Mouse (Mus musculus) heart, adult 9 months (tissue): ENCODE results near the gene Id1.

ENCODE experiments used
- DNase-seq, 2 experiments: peaks; one replicate each; pipeline ENCODE4 v3.0.0; 2022; ENCODE audit warnings: low spot score in 2 of 2

The Id1 gene

DNA sequence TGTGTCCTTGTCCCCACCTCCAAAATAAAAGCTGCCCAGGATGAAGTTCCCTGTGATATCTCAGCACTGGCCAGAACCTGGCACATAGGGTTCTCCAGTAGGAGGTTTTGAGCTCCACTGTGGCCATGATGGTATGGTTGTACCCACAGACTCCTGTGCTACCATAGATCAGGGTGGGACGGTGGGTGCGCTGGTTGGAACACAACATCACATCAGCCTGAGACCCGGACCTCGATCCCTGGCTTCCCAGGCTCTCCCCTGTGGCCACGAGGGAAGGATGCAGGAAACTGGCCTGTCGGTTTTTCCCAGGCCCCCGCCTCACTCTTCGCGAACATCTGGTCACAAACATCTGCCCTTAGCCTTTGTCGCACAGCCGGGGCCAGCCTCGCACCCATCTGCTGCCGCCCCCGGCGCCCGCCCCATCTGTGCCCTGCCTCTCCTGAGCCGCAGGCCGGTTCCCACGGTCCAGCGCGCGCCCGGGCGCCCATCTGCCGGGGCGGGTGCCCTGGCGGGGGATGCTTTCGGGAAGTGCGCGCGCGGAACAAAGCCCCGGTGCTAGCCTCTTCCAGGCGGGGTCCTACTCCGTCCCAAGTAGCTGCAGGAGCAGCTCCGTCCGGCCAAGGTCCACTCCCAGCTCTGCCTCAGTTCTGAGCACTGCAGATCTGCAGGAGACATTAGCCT, 12.3 kb upstream of the Id1 start:
- peak; percentile 74 to 81 for DNase-seq

DNA sequence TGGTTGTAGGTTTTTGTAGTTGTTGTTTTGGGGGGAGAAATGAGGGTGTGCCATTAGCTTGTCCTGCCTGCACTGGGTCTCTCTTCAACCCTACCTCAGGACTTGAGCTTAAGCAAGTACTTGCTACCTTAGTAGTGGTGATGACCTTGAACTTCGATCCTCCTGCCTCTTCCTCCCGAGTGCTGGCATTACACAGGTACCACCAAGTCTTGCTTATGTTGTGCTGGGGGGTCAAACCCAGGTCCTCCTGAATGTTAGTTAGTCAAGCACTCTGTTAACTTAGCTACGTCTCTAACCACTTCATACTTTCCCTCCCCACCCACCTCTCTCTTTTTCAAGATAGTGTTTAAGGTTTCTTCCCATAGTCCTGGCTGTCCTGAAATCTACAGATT, 11.7 kb upstream of the Id1 start:
- DNase-seq = no peak

- no peak for DNase-seq
Observed at GRCm38 (mm10) chr2:152725178-152725750, 10.8 kb upstream of the Id1 start.

DNA sequence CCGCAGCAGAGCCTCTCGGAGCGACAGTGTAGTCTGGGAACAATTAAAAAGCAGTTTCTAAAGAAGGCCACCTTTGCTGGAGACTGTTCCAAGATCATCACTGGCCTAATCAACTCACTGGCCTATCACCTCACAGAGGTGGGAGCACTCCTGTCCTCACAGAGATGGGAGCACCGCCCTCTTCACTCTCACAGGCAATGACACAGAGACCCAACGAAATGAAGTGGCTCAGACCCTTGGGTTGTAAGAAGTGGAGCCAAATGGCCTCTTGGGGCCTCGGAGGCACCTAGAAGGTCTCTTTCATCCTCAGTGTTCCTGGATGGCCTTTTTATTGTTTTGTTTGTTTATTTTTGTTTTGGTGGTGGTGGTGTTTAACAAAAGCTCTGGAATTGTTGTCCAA, 9.8 kb upstream of the Id1 start:
- DNase-seq = no peak

- peak; percentile 61 to 76 for DNase-seq
Observed at GRCm38 (mm10) chr2:152726751-152727335, 9.2 kb upstream of the Id1 start.

DNA sequence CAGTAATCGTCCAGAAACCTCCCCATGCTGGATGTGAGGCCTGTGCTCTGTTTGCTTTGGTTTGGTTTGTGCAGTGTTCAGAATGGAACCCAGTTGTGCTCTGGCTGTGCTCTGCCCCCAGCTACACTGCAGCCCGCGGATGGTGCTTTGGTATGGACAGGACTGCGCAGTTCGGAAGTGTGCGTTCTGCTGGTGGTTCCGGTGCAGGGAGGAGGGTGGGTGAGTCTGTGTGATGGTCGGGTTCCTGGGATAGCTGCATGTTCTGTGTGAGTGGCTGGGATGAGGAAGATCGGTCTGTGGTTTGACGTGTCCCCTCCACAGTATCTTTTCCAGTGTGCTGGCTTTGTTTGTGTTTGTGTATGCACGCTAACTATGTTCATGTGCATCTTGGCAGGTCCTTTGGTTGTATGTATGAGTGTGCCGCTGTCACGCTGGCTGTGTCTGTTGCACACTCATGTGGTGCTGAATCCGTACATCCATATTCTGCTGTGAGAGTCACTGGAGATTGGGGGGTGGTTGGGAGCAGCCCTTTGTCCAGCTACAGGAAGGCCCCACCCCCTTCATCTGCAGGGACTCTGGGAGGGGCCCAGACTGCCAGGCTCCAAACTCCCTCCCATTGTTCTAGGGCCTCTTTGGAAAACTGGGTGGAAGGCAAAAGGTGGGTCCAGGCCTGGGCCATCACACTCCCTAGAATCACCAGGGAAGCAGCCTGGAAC, 8.1 kb upstream of the Id1 start:
- peak; percentile 79 to 88 for DNase-seq

DNA sequence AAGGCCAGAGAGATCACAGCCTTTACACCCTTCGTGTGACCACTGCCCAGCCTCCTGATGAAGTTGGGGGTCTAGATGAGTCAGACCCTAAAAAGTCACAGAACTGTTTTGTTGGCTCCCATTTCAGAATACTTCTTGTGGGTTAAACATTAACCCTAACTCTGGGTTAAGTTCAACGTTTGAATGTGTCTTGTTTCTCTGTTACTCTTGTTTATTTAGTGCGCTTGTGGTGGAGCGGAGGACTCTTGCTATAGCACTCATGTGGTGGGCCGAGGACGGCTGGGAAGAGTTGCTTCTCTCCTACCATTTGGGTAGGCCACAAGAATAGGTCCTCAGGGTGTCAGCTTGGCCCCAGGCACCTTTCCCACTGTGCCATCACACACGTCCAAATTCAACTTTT, 7.5 kb upstream of the Id1 start:
- no peak for DNase-seq

GRCm38 (mm10) chr2:152729013-152729635, 6.9 kb upstream of the Id1 start:
- DNase-seq = no peak

- DNase-seq = peak; percentile 78 to 83
Observed at GRCm38 (mm10) chr2:152729636-152730020, 6.4 kb upstream of the Id1 start.

DNA sequence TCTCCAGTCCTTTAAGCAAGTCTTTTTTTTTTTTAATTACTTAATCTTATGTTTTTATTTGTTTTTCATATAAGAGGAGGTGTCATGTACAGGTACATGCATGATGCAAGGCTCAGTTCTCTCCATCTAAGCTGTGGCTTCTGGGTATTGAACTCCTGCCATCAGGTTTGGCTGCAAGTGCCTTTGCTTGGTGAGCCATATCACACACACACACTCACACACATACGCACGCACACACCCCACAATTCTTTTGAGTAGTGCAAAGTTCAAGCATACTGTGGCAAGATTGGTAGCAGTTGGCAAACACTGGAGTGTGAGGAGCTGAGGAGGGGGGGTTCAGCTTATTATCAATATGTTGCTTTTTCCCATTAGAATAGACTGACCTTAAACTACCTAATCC, 2.9 kb upstream of the Id1 start:
- DNase-seq = no peak

- DNase-seq = no peak
Observed at GRCm38 (mm10) chr2:152734501-152734900, 1.6 kb upstream of the Id1 start.

GRCm38 (mm10) chr2:152734984-152735383, 1.1 kb upstream of the Id1 start:
- DNase-seq = peak; percentile 95

DNA sequence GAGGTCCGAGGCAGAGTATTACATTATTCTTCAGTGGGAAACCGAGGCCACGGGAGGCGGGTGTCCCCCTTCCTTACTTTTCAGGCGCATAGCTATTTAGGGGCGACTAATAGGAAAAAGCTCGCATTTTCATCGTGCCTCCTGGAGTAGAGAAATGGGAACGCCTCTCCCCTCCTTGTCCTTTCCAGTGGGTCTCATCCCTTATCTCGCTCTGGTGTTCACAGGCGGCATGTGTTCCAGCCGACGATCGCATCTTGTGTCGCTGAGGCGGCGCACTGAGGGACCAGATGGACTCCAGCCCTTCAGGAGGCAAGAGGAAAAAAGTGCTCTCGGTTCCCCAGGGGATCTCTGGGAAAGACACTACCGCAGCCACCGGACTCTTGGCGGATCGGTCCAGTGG, 697 bp downstream of the Id1 start:
- peak in 1 of 2 experiments; percentile 46 for DNase-seq

GRCm38 (mm10) chr2:152737306-152738221, 1.5 kb downstream of the Id1 start:
- DNase-seq = peak; percentile 43 to 50

DNA sequence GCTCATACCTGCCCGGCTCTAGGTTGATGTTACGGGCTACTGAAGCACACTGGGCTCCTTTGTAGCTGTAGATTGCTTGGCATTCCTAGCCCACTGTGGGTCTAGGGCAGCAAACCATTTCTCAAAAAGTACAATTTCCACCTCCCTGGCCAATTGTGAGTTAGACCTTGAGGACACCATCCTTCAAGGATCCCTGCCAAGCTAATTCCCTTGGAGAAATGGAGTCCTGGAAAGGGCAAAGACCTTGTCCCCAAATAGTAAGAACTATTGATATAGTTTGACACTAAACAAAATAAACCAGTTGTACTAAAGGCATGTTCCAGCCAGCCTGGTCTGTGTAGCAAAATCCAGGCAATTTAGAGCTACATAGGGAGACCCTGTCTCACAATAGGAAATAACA, 2.3 kb downstream of the Id1 start:
- no peak for DNase-seq

- peak; percentile 87 to 90 for DNase-seq
Observed at GRCm38 (mm10) chr2:152739031-152739841, 3.2 kb downstream of the Id1 start.

DNA sequence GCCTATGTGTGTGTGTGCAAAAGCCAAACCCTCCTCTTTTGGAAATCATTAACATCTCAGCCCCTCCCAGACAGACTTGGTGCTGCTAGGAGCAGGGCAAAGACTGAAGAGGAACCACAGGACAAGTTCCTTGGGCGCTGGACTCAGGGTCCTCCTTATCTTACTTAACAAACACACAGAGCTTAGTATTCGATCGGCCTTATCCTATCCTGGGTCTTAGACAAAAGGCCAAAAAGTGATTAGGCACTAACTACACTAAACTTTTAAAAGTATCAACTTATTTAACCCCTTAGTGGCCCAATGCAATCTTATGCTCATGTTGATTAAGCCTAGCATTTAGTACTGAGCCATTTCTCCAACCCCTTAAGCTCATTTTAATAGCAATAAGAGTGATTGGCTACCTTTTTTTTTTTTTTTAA, 3.8 kb downstream of the Id1 start:
- peak in 1 of 2 experiments; percentile 58 for DNase-seq

GRCm38 (mm10) chr2:152740490-152740889, 4.4 kb downstream of the Id1 start:
- no peak for DNase-seq

GRCm38 (mm10) chr2:152741153-152742041, 5.3 kb downstream of the Id1 start:
- DNase-seq = peak; percentile 70 to 72
